Mouse (Mus musculus) CH12.LX (cell line): ENCODE measurements at regions not wholly inside any gene's neighbourhood (a gene's known extent, or its start where the extent isn't known, plus 50 kb on each side); places are given as distances from the start of the nearest gene placed in this dataset.

Source experiments
- CTCF ChIP-seq, 2 experiments: IDR thresholded peaks in 1 of 2; conservative IDR thresholded peaks in 1 of 2; 2 replicates each; pipeline ENCODE4 v1.5.1; 2011 to 2012; ENCODE audit warnings: low read depth in 2 of 2, low read length in 2 of 2, improper control_type of control experiment in 1 of 2, inconsistent platforms in 1 of 2, mild to moderate bottlenecking in 1 of 2, moderate library complexity in 1 of 2
- EP300 ChIP-seq: IDR thresholded peaks from 2 replicates; pipeline ENCODE4 v1.6.1; 2011; ENCODE audit warnings: low read length, improper control_type of control experiment
- MAFK ChIP-seq: IDR thresholded peaks from 2 replicates; pipeline ENCODE4 v1.6.1; 2011; ENCODE audit warnings: low read length, improper control_type of control experiment; ENCODE audit not compliant: insufficient replicate concordance
- MAZ ChIP-seq: IDR thresholded peaks from 2 replicates; pipeline ENCODE4 v1.6.1; 2012; ENCODE audit warnings: low read depth, mild to moderate bottlenecking, inconsistent platforms, low read length, improper control_type of control experiment, moderate library complexity
- POLR2A ChIP-seq: IDR thresholded peaks from 2 replicates; pipeline ENCODE4 v1.6.1; 2011; ENCODE audit warnings: low read depth, mild to moderate bottlenecking, improper control_type of control experiment, low read length
- USF2 ChIP-seq: conservative IDR thresholded peaks from 2 replicates; pipeline ENCODE4 v1.6.1; 2011; ENCODE audit warnings: low read depth, low read length, improper control_type of control experiment

DNA sequence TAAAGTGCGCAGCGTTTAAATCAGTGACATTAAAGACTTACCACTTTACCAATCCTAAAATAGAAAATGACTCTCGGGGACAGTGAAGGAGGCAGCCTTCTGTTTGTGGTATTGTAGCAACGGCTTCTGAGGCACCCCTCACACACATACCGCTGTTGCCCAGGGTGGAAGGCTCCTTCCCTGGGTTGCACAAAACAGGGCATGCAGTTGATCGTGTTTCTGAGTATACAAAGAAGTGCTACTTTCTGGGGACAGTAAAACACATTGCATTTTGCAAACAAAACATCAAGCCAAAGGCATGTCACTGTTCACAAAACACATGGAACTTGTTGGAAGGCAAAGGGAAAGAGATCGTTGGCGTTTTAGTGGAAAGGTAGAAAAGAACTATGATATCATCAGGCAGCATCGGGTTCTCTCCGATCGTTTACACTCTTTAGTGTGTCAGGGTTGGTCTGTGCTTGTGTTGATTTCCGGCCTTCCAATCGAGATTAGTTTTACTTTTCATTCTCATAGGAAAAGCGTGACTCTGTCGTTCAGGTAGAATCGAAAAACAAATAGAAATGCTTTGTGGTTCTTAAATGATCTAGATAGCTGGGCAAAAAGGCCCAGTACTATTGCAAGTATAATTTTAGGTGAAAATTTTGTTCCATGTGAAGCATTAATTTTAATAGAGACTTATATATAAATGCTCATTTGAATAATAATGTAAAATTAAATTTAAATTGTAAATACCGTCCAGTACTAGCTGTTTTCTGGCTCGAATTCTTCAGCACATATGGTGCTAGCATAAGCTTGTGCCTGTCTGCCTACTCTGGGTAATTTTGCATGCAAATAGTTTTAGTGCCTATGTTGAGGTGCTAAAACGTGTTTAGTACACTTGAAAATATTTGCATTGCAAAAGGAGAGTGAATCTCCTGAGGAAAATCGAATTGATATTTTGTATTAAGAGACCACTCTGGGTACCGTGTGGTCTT is 123.1 kb upstream of the Mpdz start:
- TF ChIP-seq USF2 (no peak), POLR2A (no peak), MAZ (no peak), EP300 (no peak), MAFK (no peak), CTCF (conservative IDR thresholded peaks at IDR 0.05 in 1 of 2, IDR thresholded peaks at IDR 0.05 in 1 of 2; ENCODE audit: low read depth in 2 of 2, low read length in 2 of 2) (no peak)
